Mouse (Mus musculus): ENCODE data around the gene Junb. TPM values are rescaled to one million over a fixed set of nuclear protein-coding genes. Genes with fewer than 3 reads are reported as not detected.
A peak's percentile ranks its signal among the peaks of the same experiment; 100 is the strongest.

Junb gene
- polyA plus RNA-seq, 1 experiment from 2014 or later: 10.1 TPM

DNA sequence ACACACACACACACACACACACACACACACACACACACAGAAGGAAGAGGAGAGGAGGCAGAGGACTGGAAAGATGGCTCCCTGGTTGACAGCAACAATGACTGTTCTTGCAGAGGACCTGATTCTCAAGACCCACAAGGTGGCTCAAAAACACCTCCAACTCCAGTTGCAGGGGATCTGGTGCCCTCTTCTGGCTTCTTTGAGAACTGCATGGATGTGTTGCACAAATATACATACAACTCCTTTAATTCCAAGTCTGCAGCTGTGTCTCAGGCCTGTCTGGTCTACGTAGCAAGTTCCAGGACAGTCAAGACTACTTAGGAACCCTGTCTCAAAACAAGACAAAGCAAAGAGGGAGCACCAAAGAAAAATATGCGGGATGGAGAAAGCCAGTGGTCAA, 21.8 kb downstream of the Junb start:
- no peak for ATAC-seq (ENCODE audit: insufficient number of reproducible peaks, insufficient read depth, low FRiP score, low read depth)
- peaks cover 9% of the 10 kb centered on the region for H3K27me3 ChIP-seq (ENCODE audit: control insufficient read depth, insufficient read depth, low read length)
- no peak overlapping the region for H3K27ac ChIP-seq (replicated peaks in 1 of 2; ENCODE audit: control insufficient read depth in 1 of 2, insufficient read depth in 1 of 2, low read depth in 2 of 2, low read length in 2 of 2)
- H3K4me3 ChIP-seq (ENCODE audit: control insufficient read depth in 1 of 2, insufficient read depth in 1 of 2, low read depth in 1 of 2, low read length in 2 of 2): no peak overlapping the region
- H3K4me1 ChIP-seq (ENCODE audit: control insufficient read depth in 2 of 2, insufficient read depth in 2 of 2, low read length in 2 of 2): peaks cover 0 to 4% of the 10 kb centered on the region in 2 experiments; a peak in 1 of 4 replicates
- H3K9ac ChIP-seq (ENCODE audit: low read length): no peak overlapping the region
- WGBS: 62% methylated on average over 2 of the region's 2 CpGs
- H3K36me3 ChIP-seq (ENCODE audit: control insufficient read depth, insufficient read depth, low read length): peaks cover 31% of the 10 kb centered on the region
- H3K4me2 ChIP-seq (ENCODE audit: low read length): no peak overlapping the region
- H3K9me3 ChIP-seq (ENCODE audit: control insufficient read depth, low read length): no peaks in the 10 kb centered on the region

DNA sequence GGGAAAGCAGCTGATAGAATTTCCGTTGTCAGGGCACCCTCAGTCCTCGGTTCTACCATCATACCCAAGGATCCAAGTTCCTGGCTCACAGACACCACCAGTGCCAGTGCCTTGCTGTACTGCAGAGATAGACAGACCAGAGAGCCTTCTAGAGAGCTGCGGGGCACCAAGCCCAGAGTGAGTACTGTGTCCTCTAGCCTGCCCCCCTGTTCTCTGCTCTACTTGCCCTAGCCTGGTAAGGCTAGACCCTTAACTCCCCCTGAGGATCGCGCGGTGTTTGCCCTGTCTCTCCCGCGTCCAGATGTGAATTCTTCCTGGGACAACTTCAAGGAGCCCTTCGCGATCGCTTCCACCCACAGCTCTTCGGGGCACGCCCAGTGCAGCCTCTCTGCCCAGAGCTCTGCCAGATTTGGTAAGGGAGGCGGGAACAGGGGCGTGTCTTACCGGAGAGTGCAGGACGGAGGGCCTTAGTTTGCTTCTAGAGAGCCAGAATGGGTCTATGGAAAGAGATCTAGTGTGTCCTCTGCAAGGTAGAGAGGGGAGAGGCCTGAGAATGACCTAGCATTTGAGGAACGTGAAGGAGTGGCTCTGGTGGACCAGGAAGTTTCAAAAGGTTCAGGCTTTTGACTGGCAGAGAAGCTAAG, 25.8 kb downstream of the Junb start:
- Histone ChIP-seq H3K4me3 (ENCODE audit: control insufficient read depth in 1 of 2, insufficient read depth in 1 of 2, low read depth in 1 of 2, low read length in 2 of 2) (0 out of 4 replicates have a peak overlapping the region, but pooled peaks of 1 of the 2 experiments have one; percentile 3), H3K36me3 (ENCODE audit: control insufficient read depth, insufficient read depth, low read length) (peaks cover 7% of the 10 kb centered on the region), H3K27me3 (ENCODE audit: control insufficient read depth, insufficient read depth, low read length) (peaks cover 38% of the 10 kb centered on the region), H3K4me2 (ENCODE audit: low read length) (peak overlapping the region; percentile 31), H3K9ac (ENCODE audit: low read length) (no peak overlapping the region), H3K27ac (replicated peaks in 1 of 2; ENCODE audit: control insufficient read depth in 1 of 2, insufficient read depth in 1 of 2, low read depth in 2 of 2, low read length in 2 of 2) (no peak overlapping the region), H3K9me3 (ENCODE audit: control insufficient read depth, low read length) (no peaks in the 10 kb centered on the region), H3K4me1 (ENCODE audit: control insufficient read depth in 2 of 2, insufficient read depth in 2 of 2, low read length in 2 of 2) (peaks cover 0 to 3% of the 10 kb centered on the region in 2 experiments; a peak in 1 of 4 replicates)
- WGBS: 6% methylated on average over 18 of the region's 18 CpGs
- no peak for ATAC-seq (ENCODE audit: insufficient number of reproducible peaks, insufficient read depth, low FRiP score, low read depth)

DNA sequence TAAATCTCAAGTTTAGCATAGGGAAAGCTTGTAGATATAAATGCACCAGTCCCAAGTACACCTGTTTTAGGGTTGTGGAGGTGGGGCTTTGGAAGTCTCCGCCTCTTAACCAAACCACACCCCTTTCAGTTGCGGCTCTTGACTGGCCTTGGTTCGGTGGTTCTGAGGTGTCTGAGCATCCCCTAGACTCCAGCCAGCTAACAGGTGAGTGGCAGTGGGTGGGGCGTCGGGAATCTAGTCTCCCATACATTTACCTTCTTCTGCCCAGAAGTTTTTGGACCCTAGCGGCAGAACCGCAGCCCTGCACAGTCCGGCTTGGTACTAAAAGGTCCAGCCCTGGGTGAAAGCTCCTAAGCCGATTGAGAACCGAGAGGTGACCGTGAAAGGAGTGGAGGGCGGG, 28.8 kb downstream of the Junb start:
- no peak overlapping the region for H3K27ac ChIP-seq (replicated peaks in 1 of 2; ENCODE audit: control insufficient read depth in 1 of 2, insufficient read depth in 1 of 2, low read depth in 2 of 2, low read length in 2 of 2)
- peaks cover 66% of the 10 kb centered on the region for H3K27me3 ChIP-seq (ENCODE audit: control insufficient read depth, insufficient read depth, low read length)
- H3K4me2 ChIP-seq (ENCODE audit: low read length): no peak overlapping the region
- no peaks in the 10 kb centered on the region for H3K9me3 ChIP-seq (ENCODE audit: control insufficient read depth, low read length)
- H3K36me3 ChIP-seq (ENCODE audit: control insufficient read depth, insufficient read depth, low read length): no peaks in the 10 kb centered on the region
- no peak overlapping the region for H3K9ac ChIP-seq (ENCODE audit: low read length)
- 24% methylated on average over 12 of the region's 12 CpGs for WGBS
- no peak overlapping the region for H3K4me3 ChIP-seq (ENCODE audit: control insufficient read depth in 1 of 2, insufficient read depth in 1 of 2, low read depth in 1 of 2, low read length in 2 of 2)
- H3K4me1 ChIP-seq (ENCODE audit: control insufficient read depth in 2 of 2, insufficient read depth in 2 of 2, low read length in 2 of 2): peaks cover 3 to 8% of the 10 kb centered on the region in 2 experiments; a peak in 2 of 4 replicates
- ATAC-seq (ENCODE audit: insufficient number of reproducible peaks, insufficient read depth, low FRiP score, low read depth): no peak

DNA sequence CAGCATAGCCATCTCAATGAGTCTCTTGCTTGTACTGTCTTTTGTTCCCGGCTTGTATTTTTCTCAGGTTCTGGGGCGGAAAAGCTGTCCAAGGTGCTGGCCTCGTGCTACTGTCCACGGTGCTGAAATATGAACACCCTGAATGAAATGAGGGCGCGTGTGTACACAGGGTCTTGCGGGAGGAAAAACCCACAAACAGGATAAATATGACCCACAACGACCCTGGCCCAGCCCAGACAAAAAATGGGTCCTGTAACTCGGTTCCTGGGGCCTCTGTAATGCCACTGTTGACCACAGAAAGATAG, 31.3 kb downstream of the Junb start:
- ATAC-seq (ENCODE audit: insufficient number of reproducible peaks, insufficient read depth, low FRiP score, low read depth): no peak
- Histone ChIP-seq H3K4me1 (ENCODE audit: control insufficient read depth in 2 of 2, insufficient read depth in 2 of 2, low read length in 2 of 2) (peaks cover 0 to 8% of the 10 kb centered on the region in 2 experiments; a peak in 1 of 4 replicates), H3K4me2 (ENCODE audit: low read length) (no peak overlapping the region), H3K27me3 (ENCODE audit: control insufficient read depth, insufficient read depth, low read length) (peaks cover 82% of the 10 kb centered on the region), H3K9ac (ENCODE audit: low read length) (no peak overlapping the region), H3K27ac (replicated peaks in 1 of 2; ENCODE audit: control insufficient read depth in 1 of 2, insufficient read depth in 1 of 2, low read depth in 2 of 2, low read length in 2 of 2) (no peak overlapping the region), H3K9me3 (ENCODE audit: control insufficient read depth, low read length) (no peaks in the 10 kb centered on the region), H3K36me3 (ENCODE audit: control insufficient read depth, insufficient read depth, low read length) (no peaks in the 10 kb centered on the region), H3K4me3 (ENCODE audit: control insufficient read depth in 1 of 2, insufficient read depth in 1 of 2, low read depth in 1 of 2, low read length in 2 of 2) (no peak overlapping the region)
- WGBS: 14% methylated on average over 9 of the region's 9 CpGs

- Histone ChIP-seq H3K9ac (ENCODE audit: low read length) (no peak within 1 kb of the TSS), H3K4me3 (ENCODE audit: control insufficient read depth in 1 of 2, insufficient read depth in 1 of 2, low read depth in 1 of 2, low read length in 2 of 2) (peak within 1 kb of the TSS; percentile 8 to 39; a peak in 3 of 4 replicates), H3K27ac (replicated peaks in 1 of 2; ENCODE audit: control insufficient read depth in 1 of 2, insufficient read depth in 1 of 2, low read depth in 2 of 2, low read length in 2 of 2) (no peak within 1 kb of the TSS), H3K36me3 (ENCODE audit: control insufficient read depth, insufficient read depth, low read length) (no peaks in the 10 kb centered on the region), H3K9me3 (ENCODE audit: control insufficient read depth, low read length) (no peaks in the 10 kb centered on the region), H3K4me1 (ENCODE audit: control insufficient read depth in 2 of 2, insufficient read depth in 2 of 2, low read length in 2 of 2) (peaks cover 0 to 8% of the 10 kb centered on the region in 2 experiments; a peak in 1 of 4 replicates), H3K4me2 (ENCODE audit: low read length) (peak within 1 kb of the TSS; percentile 64), H3K27me3 (ENCODE audit: control insufficient read depth, insufficient read depth, low read length) (peaks cover 82% of the 10 kb centered on the region)
- 12% methylated on average over 17 of the region's 17 CpGs for WGBS
- no peak for ATAC-seq (ENCODE audit: insufficient number of reproducible peaks, insufficient read depth, low FRiP score, low read depth)
These were observed 31.8 kb downstream of the Junb start, which contains the start of gene Rtbdn for GRCm38 (mm10) chr8:84946528-84947240. Gene Rtbdn (plus strand): TSS chr8:84946991.

- no peaks in the 10 kb centered on the region for H3K36me3 ChIP-seq (ENCODE audit: control insufficient read depth, insufficient read depth, low read length)
- H3K4me3 ChIP-seq (ENCODE audit: control insufficient read depth in 1 of 2, insufficient read depth in 1 of 2, low read depth in 1 of 2, low read length in 2 of 2): peak overlapping the region; percentile 8 to 39; a peak in 3 of 4 replicates
- H3K4me2 ChIP-seq (ENCODE audit: low read length): peak overlapping the region; percentile 64
- peaks cover 80% of the 10 kb centered on the region for H3K27me3 ChIP-seq (ENCODE audit: control insufficient read depth, insufficient read depth, low read length)
- peak; percentile 46; the same call in 1 of the 2 replicates for ATAC-seq (ENCODE audit: insufficient number of reproducible peaks, insufficient read depth, low FRiP score, low read depth)
- H3K4me1 ChIP-seq (ENCODE audit: control insufficient read depth in 2 of 2, insufficient read depth in 2 of 2, low read length in 2 of 2): peaks cover 0 to 8% of the 10 kb centered on the region in 2 experiments; a peak in 1 of 4 replicates
- 2% methylated on average over 45 of the region's 67 CpGs for WGBS
- H3K9ac ChIP-seq (ENCODE audit: low read length): no peak overlapping the region
- H3K9me3 ChIP-seq (ENCODE audit: control insufficient read depth, low read length): no peaks in the 10 kb centered on the region
- H3K27ac ChIP-seq (replicated peaks in 1 of 2; ENCODE audit: control insufficient read depth in 1 of 2, insufficient read depth in 1 of 2, low read depth in 2 of 2, low read length in 2 of 2): no peak overlapping the region
These were observed 32.6 kb downstream of the Junb start for GRCm38 (mm10) chr8:84945633-84946527.

DNA sequence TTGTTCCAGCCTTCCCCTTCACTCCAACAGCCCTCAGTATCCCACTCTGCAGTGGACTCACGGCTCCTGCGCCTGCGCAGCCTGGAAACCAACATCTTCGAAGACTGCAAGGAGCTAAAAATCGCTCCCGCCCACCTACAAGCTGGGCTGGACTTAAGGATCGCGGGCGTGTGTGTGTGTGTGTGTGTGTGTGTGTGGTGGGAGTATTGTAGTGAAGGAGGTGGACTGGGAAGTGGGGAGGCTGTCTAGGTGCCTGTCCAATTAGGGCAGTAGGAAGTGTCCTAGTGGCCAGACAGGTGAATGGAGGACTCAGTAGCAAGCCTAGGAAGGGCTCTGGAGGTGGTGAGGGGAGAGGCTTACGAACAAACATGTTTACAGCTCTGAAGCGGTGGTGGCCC, 33.3 kb downstream of the Junb start:
- Histone ChIP-seq H3K9me3 (ENCODE audit: control insufficient read depth, low read length) (no peaks in the 10 kb centered on the region), H3K4me2 (ENCODE audit: low read length) (peak overlapping the region; percentile 64), H3K36me3 (ENCODE audit: control insufficient read depth, insufficient read depth, low read length) (no peaks in the 10 kb centered on the region), H3K4me1 (ENCODE audit: control insufficient read depth in 2 of 2, insufficient read depth in 2 of 2, low read length in 2 of 2) (peaks cover 0 to 8% of the 10 kb centered on the region in 2 experiments; a peak in 1 of 4 replicates), H3K27ac (replicated peaks in 1 of 2; ENCODE audit: control insufficient read depth in 1 of 2, insufficient read depth in 1 of 2, low read depth in 2 of 2, low read length in 2 of 2) (no peak overlapping the region), H3K9ac (ENCODE audit: low read length) (no peak overlapping the region), H3K4me3 (ENCODE audit: control insufficient read depth in 1 of 2, insufficient read depth in 1 of 2, low read depth in 1 of 2, low read length in 2 of 2) (peak overlapping the region in 1 of 2 experiments; percentile 39; a peak in 1 of 4 replicates), H3K27me3 (ENCODE audit: control insufficient read depth, insufficient read depth, low read length) (peaks cover 76% of the 10 kb centered on the region)
- WGBS: 9% methylated on average over 11 of the region's 11 CpGs
- 0 out of 2 replicates have a peak, but pooled peaks have one; percentile 18 for ATAC-seq (ENCODE audit: insufficient number of reproducible peaks, insufficient read depth, low FRiP score, low read depth)
